Mouse (Mus musculus) MEL (cell line): ENCODE measurements around the gene Prnd. TPM values are rescaled to one million over a fixed set of nuclear protein-coding genes. Genes with fewer than 3 reads are reported as not detected.

Source experiments
- DNase-seq: peaks from one replicate; pipeline ENCODE4 v3.0.0; 2011; ENCODE audit warnings: low read depth, low spot score
- H3K27ac ChIP-seq: 2 replicates; pipeline ENCODE4 v1.5.1; 2012; ENCODE audit warnings: low read depth, mild to moderate bottlenecking, control low read depth, low read length, moderate library complexity; ENCODE audit not compliant: control insufficient read depth
- H3K27me3 ChIP-seq, 2 experiments: fragments of 150-350 bp in 1 of 2; sonication (generic) in 1 of 2; 2 replicates each; pipeline ENCODE4 v1.6.1; 2012; ENCODE audit warnings: low read length in 2 of 2, mild to moderate bottlenecking in 2 of 2, improper control_type of control experiment in 1 of 2, moderate library complexity in 1 of 2; ENCODE audit not compliant: insufficient read depth in 2 of 2, control insufficient read depth in 1 of 2
- H3K36me3 ChIP-seq, 2 experiments: 2 replicates each; pipeline ENCODE4 v1.6.1; 2012 to 2014; ENCODE audit warnings: low read length in 2 of 2, improper control_type of control experiment in 1 of 2, inconsistent platforms in 1 of 2, mild to moderate bottlenecking in 1 of 2; ENCODE audit not compliant: insufficient read depth in 2 of 2, control insufficient read depth in 1 of 2
- H3K4me1 ChIP-seq, 2 experiments: fragments of 150-350 bp in 1 of 2; sonication (generic) in 1 of 2; 2 replicates each; pipeline ENCODE4 v1.6.1; 2012; ENCODE audit warnings: low read length in 2 of 2, improper control_type of control experiment in 1 of 2, mild to moderate bottlenecking in 1 of 2; ENCODE audit not compliant: insufficient read depth in 2 of 2, control insufficient read depth in 1 of 2
- H3K4me3 ChIP-seq, 2 experiments: fragments of 150-350 bp in 1 of 2; sonication (generic) in 1 of 2; 2 replicates each; pipeline ENCODE4 v1.5.1; 2012; ENCODE audit warnings: low read depth in 2 of 2, low read length in 2 of 2, mild to moderate bottlenecking in 2 of 2, moderate library complexity in 2 of 2, control low read depth in 1 of 2, improper control_type of control experiment in 1 of 2; ENCODE audit not compliant: control insufficient read depth in 1 of 2, insufficient read depth in 1 of 2
- H3K79me2 ChIP-seq: 2 replicates; pipeline ENCODE4 v1.6.1; 2012; ENCODE audit warnings: mild to moderate bottlenecking, low read length, moderate library complexity; ENCODE audit not compliant: control insufficient read depth, poor library complexity, insufficient read depth
- H3K9ac ChIP-seq: 2 replicates; pipeline ENCODE4 v1.6.1; 2012; ENCODE audit warnings: low read depth, mild to moderate bottlenecking, control low read depth, low read length, moderate library complexity; ENCODE audit not compliant: control insufficient read depth, poor library complexity, severe bottlenecking
- H3K9me3 ChIP-seq: fragments of 150-350 bp; sonication (generic); replicated peaks from 2 replicates; pipeline ENCODE4 v1.6.1; 2012; ENCODE audit warnings: mild to moderate bottlenecking, low read length, improper control_type of control experiment, moderate library complexity; ENCODE audit not compliant: insufficient read depth
- E2F4 ChIP-seq: IDR thresholded peaks from 2 replicates; pipeline ENCODE4 v1.6.1; 2011; ENCODE audit warnings: low read depth, low read length, improper control_type of control experiment, borderline replicate concordance
- ELF1 ChIP-seq: IDR thresholded peaks from 2 replicates; pipeline ENCODE4 v1.6.1; 2014; ENCODE audit warnings: low read depth, mild to moderate bottlenecking, inconsistent platforms, low read length, improper control_type of control experiment, moderate library complexity
- EP300 ChIP-seq, 2 experiments: IDR thresholded peaks; 2 replicates each; pipeline ENCODE4 v1.6.1; 2011; ENCODE audit warnings: improper control_type of control experiment in 2 of 2, low read length in 2 of 2, low read depth in 1 of 2, mild to moderate bottlenecking in 1 of 2
- ETS1 ChIP-seq: IDR thresholded peaks from 2 replicates; pipeline ENCODE4 v1.6.1; 2012; ENCODE audit warnings: low read depth, mild to moderate bottlenecking, inconsistent platforms, low read length, improper control_type of control experiment, moderate library complexity
- HCFC1 ChIP-seq: IDR thresholded peaks from 2 replicates; pipeline ENCODE4 v1.6.1; 2012; ENCODE audit warnings: low read depth, mild to moderate bottlenecking, inconsistent platforms, low read length, improper control_type of control experiment, moderate library complexity
- JUND ChIP-seq: IDR thresholded peaks from 2 replicates; pipeline ENCODE4 v1.6.1; 2011; ENCODE audit warnings: low read depth, mild to moderate bottlenecking, improper control_type of control experiment, low read length
- KAT2A ChIP-seq: conservative IDR thresholded peaks from 2 replicates; pipeline ENCODE4 v1.6.1; 2012; ENCODE audit warnings: low read depth, low read length, improper control_type of control experiment, inconsistent platforms
- MAX ChIP-seq: IDR thresholded peaks from 2 replicates; pipeline ENCODE4 v1.6.1; 2011; ENCODE audit warnings: low read length, improper control_type of control experiment
- MAZ ChIP-seq: IDR thresholded peaks from 2 replicates; pipeline ENCODE4 v1.6.1; 2012; ENCODE audit warnings: low read depth, mild to moderate bottlenecking, inconsistent platforms, low read length, improper control_type of control experiment
- MEF2A ChIP-seq: IDR thresholded peaks from 2 replicates; pipeline ENCODE4 v1.6.1; 2014; ENCODE audit warnings: low read depth, mild to moderate bottlenecking, inconsistent platforms, low read length, improper control_type of control experiment; ENCODE audit not compliant: poor library complexity, insufficient replicate concordance, severe bottlenecking; ENCODE audit errors: extremely low read depth
- MXI1 ChIP-seq: IDR thresholded peaks from 2 replicates; pipeline ENCODE4 v1.6.1; 2011; ENCODE audit warnings: mild to moderate bottlenecking, low read depth, low read length, improper control_type of control experiment
- MYC ChIP-seq: IDR thresholded peaks from 2 replicates; pipeline ENCODE4 v1.6.1; 2011; ENCODE audit warnings: low read depth, mild to moderate bottlenecking, low read length, improper control_type of control experiment, moderate library complexity
- NRF1 ChIP-seq: IDR thresholded peaks from 2 replicates; pipeline ENCODE4 v1.6.1; 2014; ENCODE audit warnings: low read depth, mild to moderate bottlenecking, inconsistent platforms, low read length, improper control_type of control experiment, moderate library complexity; ENCODE audit not compliant: poor library complexity, insufficient read depth, severe bottlenecking
- POLR2A ChIP-seq, 2 experiments: IDR thresholded peaks; 2 replicates each; pipeline ENCODE4 v1.6.1; 2011 to 2012; ENCODE audit warnings: low read length in 2 of 2, mild to moderate bottlenecking in 2 of 2, control low read depth in 1 of 2, improper control_type of control experiment in 1 of 2, low read depth in 1 of 2, moderate library complexity in 1 of 2; ENCODE audit not compliant: control insufficient read depth in 1 of 2, insufficient read depth in 1 of 2, poor library complexity in 1 of 2
- POLR2AphosphoS2 ChIP-seq: IDR thresholded peaks from 2 replicates; pipeline ENCODE4 v1.6.1; 2011; ENCODE audit warnings: low read length, improper control_type of control experiment
- RAD21 ChIP-seq: IDR thresholded peaks from 2 replicates; pipeline ENCODE4 v1.6.1; 2011; ENCODE audit warnings: mild to moderate bottlenecking, low read depth, low read length, improper control_type of control experiment
- RCOR1 ChIP-seq: IDR thresholded peaks from 2 replicates; pipeline ENCODE4 v1.6.1; 2012; ENCODE audit warnings: low read depth, mild to moderate bottlenecking, inconsistent platforms, low read length, improper control_type of control experiment
- SMC3 ChIP-seq: IDR thresholded peaks from 2 replicates; pipeline ENCODE4 v1.6.1; 2011; ENCODE audit warnings: low read depth, low read length, improper control_type of control experiment
- TAL1 ChIP-seq: IDR thresholded peaks from 2 replicates; pipeline ENCODE4 v1.6.1; 2012; ENCODE audit warnings: mild to moderate bottlenecking, inconsistent platforms, low read length, moderate library complexity, mixed read lengths
- TBP ChIP-seq: IDR thresholded peaks from 2 replicates; pipeline ENCODE4 v1.8.0; 2011; ENCODE audit warnings: low read depth, low read length, improper control_type of control experiment
- TCF12 ChIP-seq: IDR thresholded peaks from 2 replicates; pipeline ENCODE4 v1.6.1; 2014; ENCODE audit warnings: low read depth, mild to moderate bottlenecking, inconsistent platforms, low read length, improper control_type of control experiment, moderate library complexity
- USF2 ChIP-seq, 2 experiments: IDR thresholded peaks; 2 replicates each; pipeline ENCODE4 v1.6.1; 2011 to 2012; ENCODE audit warnings: improper control_type of control experiment in 2 of 2, low read length in 2 of 2, borderline replicate concordance in 1 of 2, inconsistent platforms in 1 of 2, low read depth in 1 of 2, mild to moderate bottlenecking in 1 of 2; ENCODE audit not compliant: insufficient read depth in 1 of 2
- ZC3H11A ChIP-seq: IDR thresholded peaks from 2 replicates; pipeline ENCODE4 v1.6.1; 2012; ENCODE audit warnings: low read depth, mild to moderate bottlenecking, inconsistent platforms, low read length, improper control_type of control experiment
- polyA plus RNA-seq, 2 experiments: library from polyadenylated mRNA; stranded (reverse) in 1 of 2; unstranded in 1 of 2; fragments of >175 nt in 1 of 2; fragments of >200 nt in 1 of 2; gene quantifications; 2 replicates each; pipeline versions ENCODE4 v1.2.1 to v1.2.4; 2012; ENCODE audit warnings: low replicate concordance in 2 of 2, low read depth in 1 of 2; ENCODE audit not compliant: insufficient read length in 2 of 2, insufficient read depth in 1 of 2, missing spikeins in 1 of 2
- total RNA-seq: library from RNA; depleted of rRNA; stranded (reverse); fragments of 300-350 nt; gene quantifications from 2 replicates; pipeline ENCODE4 v1.2.3, GENCODE M21; 2012

The Prnd gene
- total and polyA plus RNA-seq, 3 experiments = 0.06 TPM; not detected in 2

DNA sequence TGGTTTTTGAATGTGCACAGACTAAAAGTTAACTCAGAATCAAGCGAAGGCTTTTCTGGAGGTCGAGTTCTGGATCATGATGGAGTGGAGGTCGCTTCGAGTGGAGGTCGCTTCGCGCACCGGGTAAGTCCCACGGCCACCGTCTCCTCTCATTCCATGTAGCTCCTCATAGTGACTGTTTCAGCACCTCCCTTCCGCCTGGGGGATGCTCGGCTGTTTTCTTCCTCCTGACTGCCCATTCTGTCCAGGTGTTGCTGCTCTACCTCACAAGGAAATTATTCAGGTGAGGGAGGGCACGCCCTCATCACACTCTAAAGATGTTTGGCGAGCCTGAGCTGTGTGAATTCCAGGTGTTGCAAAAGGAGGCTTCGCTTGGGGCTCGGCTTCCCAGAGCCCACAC, 4.3 kb upstream of the Prnd start:
- Histone ChIP-seq H3K4me3 (no peak overlapping the region), H3K4me1 (no peaks in the 10 kb centered on the region), H3K27me3 (no peaks in the 10 kb centered on the region), H3K79me2 (no peaks in the 10 kb centered on the region), H3K9ac (no peak overlapping the region), H3K9me3 (no peaks in the 10 kb centered on the region), H3K27ac (no peak overlapping the region), H3K36me3 (no peaks in the 10 kb centered on the region)
- TF ChIP-seq TBP (no peak), POLR2A (IDR thresholded peaks at IDR 0.05; ENCODE audit: control insufficient read depth in 1 of 2, insufficient read depth in 1 of 2, low read depth in 1 of 2, low read length in 2 of 2, poor library complexity in 1 of 2) (no peak), RCOR1 (no peak), EP300 (IDR thresholded peaks at IDR 0.05; ENCODE audit: low read depth in 1 of 2, low read length in 2 of 2) (no peak), POLR2AphosphoS2 (no peak), MXI1 (no peak), SMC3 (no peak), TCF12 (no peak), USF2 (IDR thresholded peaks at IDR 0.05; ENCODE audit: borderline replicate concordance in 1 of 2, insufficient read depth in 1 of 2, low read depth in 1 of 2, low read length in 2 of 2) (no peak), ZC3H11A (no peak), ELF1 (no peak), NRF1 (no peak), MEF2A (no peak), KAT2A (no peak), MYC (no peak), HCFC1 (no peak), JUND (no peak), MAX (no peak)
- no peak for DNase-seq

DNA sequence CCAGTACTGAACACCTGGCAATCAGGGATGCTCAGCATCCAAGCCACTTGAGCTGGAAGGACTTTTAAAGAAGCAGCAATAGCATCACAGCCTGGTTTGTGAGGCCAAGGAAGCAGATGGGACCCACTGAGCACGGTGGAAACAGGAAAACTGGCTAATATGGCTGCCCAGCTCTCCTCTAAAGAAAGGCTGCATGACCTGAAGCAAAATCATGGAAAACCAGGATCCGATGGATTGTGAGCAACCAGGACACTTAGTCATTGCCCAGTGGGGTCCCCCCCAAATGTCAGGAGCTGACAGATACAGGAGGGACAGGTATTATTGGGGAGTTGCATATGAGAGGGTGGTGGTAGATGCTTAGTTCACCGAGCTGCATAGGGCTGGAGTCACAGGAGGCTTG, 2.5 kb upstream of the Prnd start:
- H3K4me3 ChIP-seq = no peak overlapping the region
- H3K36me3 ChIP-seq = no peaks in the 10 kb centered on the region
- TF ChIP-seq MAZ = no peak
- no peak for TF ChIP-seq TCF12
- TF ChIP-seq TAL1 = no peak
- TF ChIP-seq HCFC1 = no peak
- no peak for TF ChIP-seq RAD21
- no peak for TF ChIP-seq ETS1
- TF ChIP-seq ZC3H11A = no peak
- TF ChIP-seq E2F4 = no peak
- DNase-seq = no peak
- no peaks in the 10 kb centered on the region for H3K9me3 ChIP-seq
- H3K4me1 ChIP-seq = no peaks in the 10 kb centered on the region
- no peaks in the 10 kb centered on the region for H3K79me2 ChIP-seq
- H3K27ac ChIP-seq = no peak overlapping the region
- H3K27me3 ChIP-seq = no peaks in the 10 kb centered on the region
- no peak overlapping the region for H3K9ac ChIP-seq
